Mouse (Mus musculus): ENCODE results near the gene Rev1. TPM values are rescaled to one million over a fixed set of nuclear protein-coding genes. Genes with fewer than 3 reads are reported as not detected.

Rev1 gene
- polyA plus RNA-seq, 1 experiment from 2014 or later, result 32.6 TPM

DNA sequence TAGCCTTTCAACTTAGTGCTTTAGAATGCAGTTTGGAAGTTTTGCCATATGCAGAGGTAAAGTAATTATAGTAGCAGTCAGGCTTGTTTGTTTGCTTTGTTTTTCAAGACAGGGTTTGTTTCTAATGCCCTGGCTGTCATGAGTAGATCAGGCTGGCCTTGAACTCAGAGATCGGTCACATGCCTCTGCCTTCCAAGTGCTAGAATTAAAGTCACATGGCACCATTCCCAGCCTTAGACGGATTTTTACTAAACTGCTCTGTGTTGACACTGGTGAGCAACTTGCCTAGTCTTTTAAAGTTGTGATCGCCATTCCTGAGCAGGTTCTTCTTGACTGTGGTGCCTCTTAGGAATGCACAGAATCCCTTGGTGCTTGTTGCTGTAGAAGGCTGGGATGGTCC lies 122.9 kb downstream of the Rev1 start:
- ATAC-seq (ENCODE audit: low FRiP score), result no peak
- H3K4me1 ChIP-seq (replicated peaks; ENCODE audit: control insufficient read depth, insufficient read depth, low read length), result no peaks in the 10 kb centered on the region
- no peak for DNase-seq (ENCODE audit: low spot score)
- H3K27me3 ChIP-seq (ENCODE audit: control insufficient read depth, insufficient read depth, low read length), result no peaks in the 10 kb centered on the region
- no peak overlapping the region for H3K27ac ChIP-seq
- no peak overlapping the region for H3K9ac ChIP-seq
- no peaks in the 10 kb centered on the region for H3K36me3 ChIP-seq (replicated peaks; ENCODE audit: control insufficient read depth, insufficient read depth)
- no peaks in the 10 kb centered on the region for H3K9me3 ChIP-seq (ENCODE audit: control insufficient read depth, low read length)
- 76% methylated on average over 3 of the region's 3 CpGs for WGBS
- H3K4me2 ChIP-seq (replicated peaks), result no peak overlapping the region
- no peak overlapping the region for H3K4me3 ChIP-seq (replicated peaks; ENCODE audit: low read length)

DNA sequence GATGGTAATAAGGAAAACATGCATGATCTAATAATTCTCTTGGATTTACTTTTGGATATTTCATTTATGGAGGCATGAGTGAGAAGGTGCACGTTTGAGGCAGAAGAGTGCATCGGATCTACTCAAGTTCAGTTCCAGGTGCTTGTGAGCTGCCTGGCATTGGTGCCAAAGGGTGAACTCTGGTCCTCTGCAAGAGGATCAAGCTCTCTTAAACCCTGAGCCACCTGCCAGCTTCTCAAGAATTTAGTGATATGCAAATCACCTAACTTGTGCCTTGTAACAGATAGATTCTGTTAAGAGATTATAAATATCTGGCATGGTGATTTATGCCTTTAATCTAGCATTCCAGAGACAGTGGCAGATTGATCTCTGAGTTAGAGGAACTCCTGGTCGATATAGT lies 126.6 kb downstream of the Rev1 start:
- no peaks in the 10 kb centered on the region for H3K27me3 ChIP-seq (ENCODE audit: control insufficient read depth, insufficient read depth, low read length)
- H3K4me2 ChIP-seq (replicated peaks), result no peak overlapping the region
- no peak overlapping the region for H3K27ac ChIP-seq
- DNase-seq (ENCODE audit: low spot score) (no peak), ATAC-seq (ENCODE audit: low FRiP score) (no peak)
- peaks cover 12% of the 10 kb centered on the region for H3K4me1 ChIP-seq (replicated peaks; ENCODE audit: control insufficient read depth, insufficient read depth, low read length)
- no peak overlapping the region for H3K9ac ChIP-seq
- H3K36me3 ChIP-seq (replicated peaks; ENCODE audit: control insufficient read depth, insufficient read depth), result no peaks in the 10 kb centered on the region
- H3K4me3 ChIP-seq (replicated peaks; ENCODE audit: low read length), result no peak overlapping the region
- H3K9me3 ChIP-seq (ENCODE audit: control insufficient read depth, low read length), result no peaks in the 10 kb centered on the region
- WGBS, result 89% methylated on average over 3 of the region's 3 CpGs

Other genes with a start within 250 kb of the Rev1 start
- 12.5 and 13.7 TPM in 2 replicates for gene Mitd1, start 239.4 kb downstream of the Rev1 start, polyA plus RNA-seq (2014; fragmentation: Nextera tagmentation; extraction: Ambion mirVana)
- gene Mrpl30, start 239.3 kb downstream of the Rev1 start, polyA plus RNA-seq (2014; fragmentation: Nextera tagmentation; extraction: Ambion mirVana), result 259 and 310 TPM in 2 replicates
- not detected in 2 replicates for gene Lyg2, start 213.3 kb downstream of the Rev1 start, polyA plus RNA-seq (2014; fragmentation: Nextera tagmentation; extraction: Ambion mirVana)
- gene Lyg1, start 172.0 kb downstream of the Rev1 start, polyA plus RNA-seq (2014; fragmentation: Nextera tagmentation; extraction: Ambion mirVana), result not detected in 2 replicates
- gene Txndc9, start 131.9 kb downstream of the Rev1 start, polyA plus RNA-seq (2014; fragmentation: Nextera tagmentation; extraction: Ambion mirVana), result 129 and 144 TPM in 2 replicates
- 18.7 and 19.6 TPM in 2 replicates for gene Eif5b, start 131.8 kb downstream of the Rev1 start, polyA plus RNA-seq (2014; fragmentation: Nextera tagmentation; extraction: Ambion mirVana)

Measured in hindbrain, embryonic 14.5 days (tissue).